Mouse (Mus musculus) forebrain, embryonic 12.5 days (tissue): ENCODE results near the gene Dnm2. TPM values are rescaled to one million over a fixed set of nuclear protein-coding genes. Genes with fewer than 3 reads are reported as not detected.

ENCODE experiments used
- ATAC-seq: fragments of 200-750 bp; cut with Nextera tagmentation; 2 replicates; pipeline ENCODE4 v1.8.0; 2017; ENCODE audit warnings: moderate TSS enrichment; ENCODE audit not compliant: low FRiP score
- H3K27ac ChIP-seq: fragments of 300-500 bp; sonication (generic); 2 replicates; pipeline ENCODE4 v1.5.1; 2016; ENCODE audit warnings: mild to moderate bottlenecking
- H3K27me3 ChIP-seq: fragments of 300-500 bp; sonication (generic); 2 replicates; pipeline ENCODE4 v1.6.1; 2016; ENCODE audit warnings: mild to moderate bottlenecking
- H3K36me3 ChIP-seq: fragments of 300-500 bp; sonication (generic); replicated peaks from 2 replicates; pipeline ENCODE4 v1.6.1; 2016; ENCODE audit warnings: mild to moderate bottlenecking
- H3K4me1 ChIP-seq: fragments of 300-500 bp; sonication (generic); 2 replicates; pipeline ENCODE4 v1.6.1; 2016
- H3K4me2 ChIP-seq: fragments of 300-500 bp; sonication (generic); 2 replicates; pipeline ENCODE4 v1.6.1; 2016; ENCODE audit warnings: mild to moderate bottlenecking, moderate library complexity
- H3K4me3 ChIP-seq: fragments of 300-500 bp; sonication (generic); replicated peaks from 2 replicates; pipeline ENCODE4 v1.5.1; 2016; ENCODE audit warnings: mild to moderate bottlenecking
- H3K9ac ChIP-seq: fragments of 300-500 bp; sonication (generic); 2 replicates; pipeline ENCODE4 v1.6.1; 2016; ENCODE audit warnings: mild to moderate bottlenecking
- H3K9me3 ChIP-seq: fragments of 300-500 bp; sonication (generic); 2 replicates; pipeline ENCODE4 v1.6.1; 2016
- WGBS: fragments of 180-500 bp; shearing (Covaris S2); methylation state at CpG from one replicate; pipeline ENCODE4 v1.1.7; 2016; 5-methylcytosine and 5-hydroxymethylcytosine counted together
- polyA plus RNA-seq: library from polyadenylated mRNA; unstranded; fragments of >200 nt; fragmentation: Nextera tagmentation; extraction: Ambion mirVana; gene quantifications from 2 replicates; pipeline ENCODE4 v1.2.1, GENCODE M21; 2016

Dnm2 gene
- polyA plus RNA-seq, 1 experiment from 2014 or later, result 73.8 TPM

GRCm38 (mm10) chr9:21433766-21434165 is 9.1 kb downstream of the Dnm2 start:
- no peak overlapping the region for H3K27ac ChIP-seq
- no peak for ATAC-seq
- no peaks in the 10 kb centered on the region for H3K27me3 ChIP-seq
- no peaks in the 10 kb centered on the region for H3K9me3 ChIP-seq
- H3K4me2 ChIP-seq, result no peak overlapping the region
- H3K36me3 ChIP-seq, result no peaks in the 10 kb centered on the region
- no peak overlapping the region for H3K9ac ChIP-seq
- peaks cover 33% of the 10 kb centered on the region for H3K4me1 ChIP-seq
- WGBS, result 87% methylated on average over 8 of the region's 8 CpGs
- H3K4me3 ChIP-seq, result no peak overlapping the region

- no peaks in the 10 kb centered on the region for H3K9me3 ChIP-seq
- 92% methylated on average over 2 of the region's 2 CpGs for WGBS
- no peak overlapping the region for H3K9ac ChIP-seq
- peaks cover 31% of the 10 kb centered on the region for H3K4me1 ChIP-seq
- no peak overlapping the region for H3K4me2 ChIP-seq
- no peak overlapping the region for H3K4me3 ChIP-seq
- no peaks in the 10 kb centered on the region for H3K27me3 ChIP-seq
- ATAC-seq, result no peak
- no peaks in the 10 kb centered on the region for H3K36me3 ChIP-seq
- H3K27ac ChIP-seq, result no peak overlapping the region
Observed at GRCm38 (mm10) chr9:21434410-21434809, 9.7 kb downstream of the Dnm2 start.

- no peaks in the 10 kb centered on the region for H3K27me3 ChIP-seq
- peaks cover 16% of the 10 kb centered on the region; the same call in 1 of the 2 replicates for H3K4me1 ChIP-seq
- no peak overlapping the region for H3K4me3 ChIP-seq
- H3K27ac ChIP-seq, result no peak overlapping the region
- ATAC-seq, result no peak
- no peaks in the 10 kb centered on the region for H3K9me3 ChIP-seq
- WGBS, result 92% methylated on average over 7 of the region's 7 CpGs
- no peaks in the 10 kb centered on the region for H3K36me3 ChIP-seq
- H3K4me2 ChIP-seq, result no peak overlapping the region
- H3K9ac ChIP-seq, result no peak overlapping the region
Observed at GRCm38 (mm10) chr9:21435777-21436635, 11.3 kb downstream of the Dnm2 start.

- ATAC-seq, result no peak
- 88% methylated on average over 6 of the region's 6 CpGs for WGBS
Observed at GRCm38 (mm10) chr9:21437577-21437976, 12.9 kb downstream of the Dnm2 start.

GRCm38 (mm10) chr9:21438219-21438618 is 13.5 kb downstream of the Dnm2 start:
- Histone ChIP-seq H3K36me3 (no peaks in the 10 kb centered on the region), H3K27me3 (no peaks in the 10 kb centered on the region), H3K9ac (no peak overlapping the region), H3K4me1 (peaks cover 6% of the 10 kb centered on the region; the same call in 1 of the 2 replicates), H3K4me2 (no peak overlapping the region), H3K4me3 (no peak overlapping the region), H3K9me3 (no peaks in the 10 kb centered on the region), H3K27ac (no peak overlapping the region)
- 66% methylated on average over 3 of the region's 3 CpGs for WGBS
- no peak for ATAC-seq

More at GRCm38 (mm10) chr9:21437577-21437976, 12.9 kb downstream of the Dnm2 start:
- H3K9me3 ChIP-seq, result no peaks in the 10 kb centered on the region
- no peak overlapping the region for H3K9ac ChIP-seq
- no peak overlapping the region for H3K4me3 ChIP-seq
- H3K4me2 ChIP-seq, result no peak overlapping the region
- no peak overlapping the region for H3K27ac ChIP-seq
- H3K36me3 ChIP-seq, result no peaks in the 10 kb centered on the region
- no peaks in the 10 kb centered on the region for H3K27me3 ChIP-seq
- peaks cover 6% of the 10 kb centered on the region; the same call in 1 of the 2 replicates for H3K4me1 ChIP-seq

GRCm38 (mm10) chr9:21439456-21439855 is 14.7 kb downstream of the Dnm2 start:
- H3K4me2 ChIP-seq, result no peak overlapping the region
- peaks cover 6% of the 10 kb centered on the region; the same call in 1 of the 2 replicates for H3K4me1 ChIP-seq
- no peaks in the 10 kb centered on the region for H3K9me3 ChIP-seq
- 83% methylated on average over 3 of the region's 3 CpGs for WGBS
- no peaks in the 10 kb centered on the region for H3K27me3 ChIP-seq
- H3K36me3 ChIP-seq, result no peaks in the 10 kb centered on the region
- H3K4me3 ChIP-seq, result no peak overlapping the region
- no peak for ATAC-seq
- no peak overlapping the region for H3K9ac ChIP-seq
- H3K27ac ChIP-seq, result no peak overlapping the region

- no peak overlapping the region for H3K27ac ChIP-seq
- H3K36me3 ChIP-seq, result 0 out of 2 replicates have a peak, but pooled peaks cover 4% of the 10 kb centered on the region
- peaks cover 6% of the 10 kb centered on the region; the same call in 1 of the 2 replicates for H3K4me1 ChIP-seq
- H3K9me3 ChIP-seq, result no peaks in the 10 kb centered on the region
- H3K4me2 ChIP-seq, result no peak overlapping the region
- no peak overlapping the region for H3K9ac ChIP-seq
- no peak overlapping the region for H3K4me3 ChIP-seq
- no peak for ATAC-seq
- 95% methylated on average over 2 of the region's 2 CpGs for WGBS
- no peaks in the 10 kb centered on the region for H3K27me3 ChIP-seq
Observed at GRCm38 (mm10) chr9:21439914-21440313, 15.2 kb downstream of the Dnm2 start.

- no peak overlapping the region for H3K4me2 ChIP-seq
- no peaks in the 10 kb centered on the region for H3K27me3 ChIP-seq
- no peak for ATAC-seq
Observed at GRCm38 (mm10) chr9:21440387-21440786, 15.7 kb downstream of the Dnm2 start.

GRCm38 (mm10) chr9:21443853-21444252 is 19.1 kb downstream of the Dnm2 start:
- Histone ChIP-seq H3K27ac (no peak overlapping the region), H3K4me3 (no peak overlapping the region), H3K9me3 (no peaks in the 10 kb centered on the region), H3K4me1 (no peaks in the 10 kb centered on the region), H3K9ac (no peak overlapping the region), H3K27me3 (no peaks in the 10 kb centered on the region), H3K4me2 (no peak overlapping the region), H3K36me3 (peaks cover 11% of the 10 kb centered on the region; the same call in 1 of the 2 replicates)
- WGBS, result 94% methylated on average over 8 of the region's 8 CpGs
- no peak for ATAC-seq

More at GRCm38 (mm10) chr9:21440387-21440786, 15.7 kb downstream of the Dnm2 start:
- H3K4me3 ChIP-seq, result no peak overlapping the region
- H3K27ac ChIP-seq, result no peak overlapping the region
- peaks cover 6% of the 10 kb centered on the region; the same call in 1 of the 2 replicates for H3K4me1 ChIP-seq
- H3K36me3 ChIP-seq, result peaks cover 9% of the 10 kb centered on the region; the same call in 1 of the 2 replicates
- H3K9me3 ChIP-seq, result no peaks in the 10 kb centered on the region
- no peak overlapping the region for H3K9ac ChIP-seq

- H3K4me3 ChIP-seq, result no peak overlapping the region
- H3K27me3 ChIP-seq, result no peaks in the 10 kb centered on the region
- H3K36me3 ChIP-seq, result peaks cover 11% of the 10 kb centered on the region; the same call in 1 of the 2 replicates
- no peak for ATAC-seq
- H3K4me2 ChIP-seq, result no peak overlapping the region
- H3K4me1 ChIP-seq, result no peaks in the 10 kb centered on the region
- H3K9me3 ChIP-seq, result no peaks in the 10 kb centered on the region
- no peak overlapping the region for H3K27ac ChIP-seq
- H3K9ac ChIP-seq, result no peak overlapping the region
- 97% methylated on average over 4 of the region's 4 CpGs for WGBS
Observed at GRCm38 (mm10) chr9:21444574-21444973, 19.9 kb downstream of the Dnm2 start.

- Histone ChIP-seq H3K4me2 (no peak overlapping the region), H3K9me3 (no peaks in the 10 kb centered on the region), H3K27ac (no peak overlapping the region), H3K27me3 (no peaks in the 10 kb centered on the region), H3K4me3 (no peak overlapping the region), H3K36me3 (peaks cover 11% of the 10 kb centered on the region; the same call in 1 of the 2 replicates), H3K4me1 (no peaks in the 10 kb centered on the region), H3K9ac (no peak overlapping the region)
- no peak for ATAC-seq
- 96% methylated on average over 6 of the region's 6 CpGs for WGBS
Observed at GRCm38 (mm10) chr9:21445081-21445744, 20.5 kb downstream of the Dnm2 start.

- no peaks in the 10 kb centered on the region for H3K4me1 ChIP-seq
- no peak overlapping the region for H3K4me3 ChIP-seq
- no peak overlapping the region for H3K4me2 ChIP-seq
- H3K9ac ChIP-seq, result no peak overlapping the region
- ATAC-seq, result no peak
- H3K9me3 ChIP-seq, result no peaks in the 10 kb centered on the region
- 94% methylated on average over 2 of the region's 2 CpGs for WGBS
- H3K27me3 ChIP-seq, result no peaks in the 10 kb centered on the region
- no peak overlapping the region for H3K27ac ChIP-seq
- H3K36me3 ChIP-seq, result peaks cover 11% of the 10 kb centered on the region; the same call in 1 of the 2 replicates
Observed at GRCm38 (mm10) chr9:21447778-21448177, 23.1 kb downstream of the Dnm2 start.
